Mouse (Mus musculus): ENCODE measurements around the gene Gm5771. TPM values are rescaled to one million over a fixed set of nuclear protein-coding genes. Genes with fewer than 3 reads are reported as not detected.
"Not testable (repeated sequence)": the region's sequence is repeated elsewhere in the genome, so short reads cannot be mapped to it uniquely, and the experiment has no call there.

Gene Gm5771
- polyA plus RNA-seq (2015; fragmentation: Nextera tagmentation; extraction: Ambion mirVana): 0.98 and 1.6 TPM in 2 replicates

DNA sequence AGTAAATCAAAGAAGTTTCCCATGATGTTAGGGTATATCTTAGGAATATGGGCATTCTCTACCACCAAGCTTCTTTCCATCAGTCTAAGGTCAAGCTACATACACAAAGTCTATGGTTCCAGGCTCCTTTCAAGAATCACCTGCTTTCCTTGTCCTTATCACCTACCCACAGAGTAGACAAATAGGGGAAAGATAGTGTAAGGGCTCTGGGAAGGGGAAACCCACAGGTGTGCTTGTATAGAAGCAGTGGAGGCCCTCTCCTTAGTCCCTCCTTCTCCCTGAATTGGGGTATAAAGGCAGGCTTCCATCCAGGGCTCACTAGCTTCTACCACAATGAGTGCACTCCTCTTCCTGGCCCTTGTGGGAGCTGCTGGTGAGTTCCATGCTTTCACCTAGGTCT is at the start of gene Gm5771:
Gm5771 (plus strand) TSS at position 301 of the 400 bp plus-strand sequence.
- DNase-seq (ENCODE audit: low spot score): not testable (repeated sequence)

DNA sequence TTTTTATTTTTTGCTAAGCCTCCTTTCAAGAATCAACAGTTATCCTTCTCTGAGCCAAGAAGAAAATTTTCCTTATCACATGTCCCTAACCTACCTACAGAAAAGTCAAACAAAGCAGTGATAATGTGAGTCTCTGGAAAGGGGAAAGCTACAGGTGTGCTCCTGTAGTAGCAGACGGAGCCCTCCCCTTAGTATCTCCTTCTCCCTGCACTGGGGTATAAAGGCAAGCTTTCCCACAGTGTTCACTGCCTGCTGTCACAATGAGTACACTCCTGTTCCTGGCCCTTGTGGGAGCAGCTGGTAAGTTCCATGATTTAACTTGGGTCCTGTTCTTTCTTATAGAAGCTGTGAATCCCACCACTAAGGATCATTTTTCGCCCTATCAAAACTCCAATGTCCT is 38.2 kb upstream of the Gm5771 start, which contains the start of gene Try10:
Try10 (plus strand) TSS at position 174 of the 400 bp plus-strand sequence.
- peak; percentile 1 for DNase-seq (ENCODE audit: low spot score)

DNA sequence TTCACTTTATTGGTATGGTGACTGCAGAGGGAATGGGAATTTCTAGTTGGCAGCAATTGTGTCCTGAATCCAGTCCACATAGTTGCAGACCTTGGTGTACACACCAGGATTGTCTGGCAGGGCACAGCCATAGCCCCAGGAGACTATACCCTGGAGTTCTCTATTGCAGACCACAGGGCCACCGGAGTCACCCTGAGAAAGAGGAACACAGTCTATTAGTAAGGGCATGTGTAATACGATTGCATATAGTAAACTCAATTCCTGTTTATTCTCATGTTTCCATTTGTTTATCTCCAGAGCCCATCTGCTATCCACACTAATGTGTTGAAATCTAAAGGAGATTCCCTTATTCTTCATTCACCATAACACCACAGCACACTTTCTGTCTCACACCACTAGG is 18.4 kb upstream of the Gm5771 start:
- DNase-seq (ENCODE audit: low spot score): not testable (repeated sequence)

DNA sequence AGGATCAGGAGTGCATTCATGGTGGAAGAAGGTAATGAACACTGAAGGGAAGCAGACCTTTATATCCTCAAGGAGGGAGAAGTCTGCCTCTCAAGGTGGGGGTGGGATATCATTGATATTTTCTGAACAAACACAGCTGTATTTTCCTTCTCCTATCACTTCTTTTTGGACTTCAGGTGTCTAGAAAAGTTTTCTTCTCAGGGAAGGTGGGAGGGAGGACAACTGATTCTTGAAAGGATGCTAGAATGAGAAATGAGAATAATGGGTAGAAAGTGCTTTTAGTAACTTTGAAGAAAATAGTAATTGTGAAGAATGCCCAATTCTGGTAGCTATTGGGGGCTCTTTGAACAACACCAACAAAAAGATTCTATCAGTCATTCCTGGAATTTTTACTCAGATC is 14.6 kb upstream of the Gm5771 start, which contains the start of gene Prss3:
Prss3 (minus strand) TSS at position 101 of the 400 bp plus-strand sequence.
- DNase-seq (ENCODE audit: low spot score): not testable (repeated sequence)

DNA sequence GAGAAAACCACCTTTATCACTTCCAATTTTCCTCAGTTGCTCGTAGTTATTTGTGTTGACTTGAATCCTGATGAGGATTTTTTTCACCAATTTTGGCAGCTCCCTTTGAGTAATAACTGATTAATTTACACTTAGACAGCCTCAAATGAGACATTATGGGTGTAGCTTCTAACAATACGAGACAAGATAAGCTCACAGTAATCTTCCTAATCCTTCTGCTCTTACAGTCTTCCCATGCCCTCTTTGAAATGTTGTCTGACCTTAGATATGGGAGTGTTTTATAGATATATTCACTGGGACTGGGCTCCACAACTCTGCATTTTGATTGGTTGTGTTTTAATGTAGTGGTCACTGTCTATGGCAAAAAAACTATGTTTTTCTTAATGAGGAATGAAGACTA is 5.4 kb upstream of the Gm5771 start:
- DNase-seq (ENCODE audit: low spot score): no peak

DNA sequence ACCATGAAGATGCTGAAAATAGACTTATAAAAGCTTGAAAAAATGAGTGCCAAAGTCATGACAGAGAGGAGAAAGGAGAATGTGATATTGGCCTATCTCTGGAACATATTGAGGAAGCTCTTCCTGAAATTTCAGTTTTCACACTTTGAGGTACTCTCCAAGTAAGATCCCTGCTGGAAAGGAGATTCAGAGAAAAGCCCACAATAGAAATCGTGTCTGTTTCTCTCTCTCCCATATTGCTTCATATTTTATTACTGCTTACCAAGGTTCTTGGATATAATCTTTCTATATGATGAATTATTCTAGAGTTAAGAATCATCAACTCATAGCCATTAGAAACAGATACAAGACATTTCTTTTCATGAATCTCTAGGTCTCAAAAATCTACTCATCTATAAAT is 516 bp upstream of the Gm5771 start:
- not testable (repeated sequence) for DNase-seq (ENCODE audit: low spot score)

DNA sequence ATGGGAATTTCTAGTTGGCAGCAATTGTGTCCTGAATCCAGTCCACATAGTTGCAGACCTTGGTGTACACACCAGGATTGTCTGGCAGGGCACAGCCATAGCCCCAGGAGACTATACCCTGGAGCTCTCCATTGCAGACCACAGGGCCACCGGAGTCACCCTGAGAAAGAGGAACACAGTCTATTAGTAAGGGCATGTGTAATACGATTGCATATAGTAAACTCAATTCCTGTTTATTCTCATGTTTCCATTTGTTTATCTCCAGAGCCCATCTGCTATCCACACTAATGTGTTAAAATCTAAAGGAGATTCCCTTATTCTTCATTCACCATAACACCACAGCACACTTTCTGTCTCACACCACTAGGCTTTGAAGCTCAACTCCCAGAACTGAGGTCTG is 50.1 kb downstream of the Gm5771 start:
- not testable (repeated sequence) for DNase-seq (ENCODE audit: low spot score)

DNA sequence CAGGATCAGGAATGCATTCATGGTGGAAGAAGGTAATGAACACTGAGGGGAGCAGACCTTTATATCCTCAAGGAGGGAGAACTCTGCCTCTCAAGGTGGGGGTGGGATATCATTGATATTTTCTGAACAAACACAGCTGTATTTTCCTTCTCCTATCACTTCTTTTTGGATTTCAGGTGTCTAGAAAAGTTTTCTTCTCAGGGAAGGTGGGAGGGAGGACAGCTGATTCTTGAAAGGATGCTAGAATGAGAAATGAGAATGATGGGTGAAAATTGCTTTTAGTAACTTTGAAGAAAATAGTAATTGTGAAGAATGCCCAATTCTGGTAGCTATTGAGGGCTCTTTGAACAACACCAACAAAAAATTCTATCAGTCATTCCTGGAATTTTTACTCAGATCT is 53.9 kb downstream of the Gm5771 start, which contains the start of gene Gm10334:
Gm10334 (minus strand) TSS at position 101 of the 400 bp plus-strand sequence.
- not testable (repeated sequence) for DNase-seq (ENCODE audit: low spot score)

Other genes starting within 250 kb of the Gm5771 start
- 0.37 and 0.61 TPM in 2 replicates for gene Try4, start 90.1 kb upstream of the Gm5771 start, polyA plus RNA-seq (2015; fragmentation: Nextera tagmentation; extraction: Ambion mirVana)
- gene Try5, start 75.5 kb upstream of the Gm5771 start, polyA plus RNA-seq (2015; fragmentation: Nextera tagmentation; extraction: Ambion mirVana): 0.61 and 1.0 TPM in 2 replicates
- gene Try10, start 38.3 kb upstream of the Gm5771 start, polyA plus RNA-seq (2015; fragmentation: Nextera tagmentation; extraction: Ambion mirVana): not detected in 2 replicates
- not detected in 2 replicates for gene Prss3, start 14.7 kb upstream of the Gm5771 start, polyA plus RNA-seq (2015; fragmentation: Nextera tagmentation; extraction: Ambion mirVana)
- not detected in 2 replicates for gene Gm10334, start 53.8 kb downstream of the Gm5771 start, polyA plus RNA-seq (2015; fragmentation: Nextera tagmentation; extraction: Ambion mirVana)
- 0.71 and 1.2 TPM in 2 replicates for gene Prss1, start 66.6 kb downstream of the Gm5771 start, polyA plus RNA-seq (2015; fragmentation: Nextera tagmentation; extraction: Ambion mirVana)
- 3.6 and 4.7 TPM in 2 replicates for gene Prss2, start 129.4 kb downstream of the Gm5771 start, polyA plus RNA-seq (2015; fragmentation: Nextera tagmentation; extraction: Ambion mirVana)
- 81.3 and 84.2 TPM in 2 replicates for gene Ephb6, start 213.1 kb downstream of the Gm5771 start, polyA plus RNA-seq (2015; fragmentation: Nextera tagmentation; extraction: Ambion mirVana)
- gene Trpv6, start 244.0 kb downstream of the Gm5771 start, polyA plus RNA-seq (2015; fragmentation: Nextera tagmentation; extraction: Ambion mirVana): 0.64 and 1.1 TPM in 2 replicates

Data from thymus, postnatal 0 days (tissue).